Mouse (Mus musculus) heart, adult 8-10 months (tissue): ENCODE measurements around the gene Armc2. TPM values are rescaled to one million over a fixed set of nuclear protein-coding genes. Genes with fewer than 3 reads are reported as not detected.

Experiments used
- DNase-seq: peaks from one replicate; pipeline ENCODE4 v3.0.0; 2022; ENCODE audit warnings: low spot score
- total RNA-seq, 4 experiments: library from RNA; stranded (reverse); gene quantifications; 2 replicates each; pipeline ENCODE4 v1.2.4; 2022

Armc2 gene
- total RNA-seq, 4 experiments from 2014 or later: 22.2 to 29.8 (median 28.0) TPM

- DNase-seq: no peak
These were observed 3.3 kb upstream of the Armc2 start for GRCm38 (mm10) chr10:42021536-42021935.

- DNase-seq: no peak
These were observed 4.2 kb downstream of the Armc2 start for GRCm38 (mm10) chr10:42014086-42014485.

- DNase-seq: no peak
These were observed 7.3 kb downstream of the Armc2 start for GRCm38 (mm10) chr10:42010761-42011435.

- peak; percentile 59 for DNase-seq
These were observed 13.0 kb downstream of the Armc2 start for GRCm38 (mm10) chr10:42005259-42005658.

- DNase-seq: no peak
These were observed 13.6 kb downstream of the Armc2 start for GRCm38 (mm10) chr10:42004690-42005089.

- DNase-seq: no peak
These were observed 14.2 kb downstream of the Armc2 start for GRCm38 (mm10) chr10:42004056-42004455.

GRCm38 (mm10) chr10:42003576-42003975, 14.7 kb downstream of the Armc2 start:
- DNase-seq: no peak

- DNase-seq: no peak
These were observed 15.8 kb downstream of the Armc2 start for GRCm38 (mm10) chr10:42002436-42002835.

GRCm38 (mm10) chr10:42001260-42001659, 17.0 kb downstream of the Armc2 start:
- no peak for DNase-seq

GRCm38 (mm10) chr10:41997691-41998178, 20.5 kb downstream of the Armc2 start:
- peak; percentile 72 for DNase-seq

- no peak for DNase-seq
These were observed 22.1 kb downstream of the Armc2 start for GRCm38 (mm10) chr10:41996157-41996556.

GRCm38 (mm10) chr10:41995051-41995450, 23.2 kb downstream of the Armc2 start:
- no peak for DNase-seq

- no peak for DNase-seq
These were observed 23.7 kb downstream of the Armc2 start for GRCm38 (mm10) chr10:41994578-41994977.

- DNase-seq: no peak
These were observed 26.2 kb downstream of the Armc2 start for GRCm38 (mm10) chr10:41992059-41992440.

- no peak for DNase-seq
These were observed 26.7 kb downstream of the Armc2 start for GRCm38 (mm10) chr10:41991364-41992058.

GRCm38 (mm10) chr10:41990896-41991295, 27.3 kb downstream of the Armc2 start:
- DNase-seq: no peak

- no peak for DNase-seq
These were observed 29.3 kb downstream of the Armc2 start for GRCm38 (mm10) chr10:41988930-41989329.

- no peak for DNase-seq
These were observed 32.1 kb downstream of the Armc2 start for GRCm38 (mm10) chr10:41986126-41986525.

GRCm38 (mm10) chr10:41984221-41984620, 34.0 kb downstream of the Armc2 start:
- DNase-seq: no peak

GRCm38 (mm10) chr10:41982821-41983220, 35.4 kb downstream of the Armc2 start:
- no peak for DNase-seq

GRCm38 (mm10) chr10:41980772-41981383, 37.4 kb downstream of the Armc2 start:
- DNase-seq: peak; percentile 82

- no peak for DNase-seq
These were observed 39.6 kb downstream of the Armc2 start for GRCm38 (mm10) chr10:41978403-41979234.
